Mouse (Mus musculus) adrenal gland, postnatal 14 days (tissue): ENCODE measurements around the gene Epx. TPM values are rescaled to one million over a fixed set of nuclear protein-coding genes. Genes with fewer than 3 reads are reported as not detected.

Experiments used
- DNase-seq: peaks from one replicate; pipeline ENCODE4 v3.0.0; 2021; ENCODE audit warnings: mixed read lengths
- long read RNA-seq, 2 experiments: library from polyadenylated mRNA; stranded (forward); transcript quantifications; one replicate each; pipeline ENCODE4 v2.0.0; 2021
- total RNA-seq: library from RNA; stranded (reverse); gene quantifications from 2 replicates; pipeline ENCODE4 v1.2.3, GENCODE M21; 2021

Epx gene
- 0.63 TPM in 1 of 2 replicates, not detected in the other for total RNA-seq
- long read RNA-seq, experiment 1, partial matches to known transcripts: 1 of 1 reads
- long read RNA-seq, experiment 1, other reads (novel, unspliced or antisense): 0 of 1 reads
- long read RNA-seq, experiment 2: 0 reads

DNA sequence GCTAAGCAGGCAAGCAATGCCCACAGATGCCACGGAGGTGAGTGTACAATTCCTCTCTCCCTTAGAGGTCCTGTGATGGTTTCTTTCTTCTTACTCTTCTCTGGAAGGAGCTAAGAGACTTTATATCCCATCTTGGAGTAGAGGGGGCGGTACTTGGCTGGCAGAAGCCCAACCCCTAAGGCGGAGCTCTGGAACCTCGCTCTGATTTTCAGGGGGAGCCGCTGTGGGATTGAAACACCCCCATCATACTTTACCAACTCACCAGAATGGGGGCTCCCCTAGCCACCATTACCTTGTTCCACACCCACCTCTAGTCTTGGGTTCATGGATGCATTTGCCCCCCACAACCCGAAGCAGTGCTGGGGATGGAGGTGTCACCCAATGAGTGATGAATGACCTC is at the start of gene Epx:
Epx (minus strand) TSS at position 101 of the 400 bp plus-strand sequence.
- no peak for DNase-seq

DNA sequence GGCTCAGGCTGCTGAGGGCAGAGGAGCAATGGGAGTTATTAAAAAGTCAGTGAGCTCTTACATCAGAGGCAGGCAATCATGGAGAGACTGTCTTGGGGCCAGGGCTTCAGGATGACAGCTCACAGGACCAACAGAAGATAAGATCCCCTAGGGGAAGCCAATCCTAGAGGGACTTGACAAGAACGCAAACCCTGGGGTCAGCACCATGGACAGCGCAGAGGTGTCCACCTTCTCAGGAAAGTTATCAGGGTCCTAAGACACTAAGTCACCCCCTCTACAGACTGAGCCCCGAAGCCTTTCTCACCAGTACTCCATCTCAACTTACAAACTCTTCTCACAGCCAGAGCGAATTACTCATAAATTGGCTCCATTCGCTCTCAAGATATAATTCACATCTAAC is 45.6 kb upstream of the Epx start, which contains the start of gene Olfr464:
Olfr464 (minus strand) TSS at position 2 of the 400 bp plus-strand sequence.
- DNase-seq: peak; percentile 43

DNA sequence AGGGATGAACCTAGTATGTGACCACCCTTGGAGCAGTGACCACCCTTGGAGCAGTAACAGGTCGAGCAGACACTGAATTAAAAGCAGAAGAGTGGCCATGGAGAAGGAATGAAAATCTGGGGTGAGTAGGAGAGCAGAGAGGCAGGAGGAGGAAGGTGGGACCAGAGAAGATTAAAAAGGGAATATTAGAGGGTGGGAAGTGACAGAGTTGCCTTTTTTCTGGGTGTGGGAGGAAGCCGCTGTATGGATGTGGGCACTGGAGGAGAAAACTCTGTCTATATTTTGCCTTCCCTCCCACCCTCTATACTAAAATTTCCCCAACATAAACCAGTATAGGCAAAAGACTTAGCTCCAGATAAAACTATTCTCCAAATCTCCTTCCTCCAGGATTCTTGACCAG is 45.0 kb upstream of the Epx start:
- DNase-seq: no peak

DNA sequence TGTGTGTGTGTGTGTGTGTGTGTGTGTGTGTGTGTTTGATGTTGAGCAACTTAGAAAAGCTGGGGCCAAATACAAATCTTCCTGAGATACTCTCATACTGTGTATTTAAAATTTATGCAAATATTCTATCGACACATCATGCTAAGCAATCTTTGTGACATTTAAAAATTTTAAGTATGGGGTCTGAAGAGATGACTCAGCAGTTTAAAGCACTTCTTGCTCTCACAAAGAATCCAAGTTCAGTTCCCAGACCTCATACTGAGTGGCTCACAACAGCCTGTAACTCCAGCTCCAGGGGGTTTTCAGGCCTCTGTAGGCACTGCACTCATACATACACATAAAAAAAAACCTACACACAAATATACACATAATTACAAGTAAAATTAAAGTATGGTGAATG is 40.7 kb upstream of the Epx start:
- no peak for DNase-seq

DNA sequence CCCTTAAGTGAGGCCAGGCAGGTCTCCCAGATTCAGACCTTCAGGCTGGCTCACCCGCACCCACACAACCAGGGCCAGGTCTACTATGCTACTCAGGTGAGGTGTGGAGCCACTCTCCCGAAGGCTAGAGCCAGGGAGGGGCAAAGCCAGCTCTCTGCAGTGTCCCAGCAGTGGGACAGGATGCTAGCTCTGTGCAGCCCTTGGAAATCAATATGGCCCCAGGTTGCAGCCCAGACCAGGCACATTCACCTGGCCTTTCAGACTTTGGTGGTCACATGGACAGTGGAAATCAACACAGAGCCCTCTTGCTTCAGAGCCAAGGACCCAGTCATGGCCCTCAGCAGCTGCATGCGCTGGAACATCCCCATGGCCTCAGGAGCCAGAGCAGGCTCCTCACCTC is 29.0 kb upstream of the Epx start:
- DNase-seq: no peak

DNA sequence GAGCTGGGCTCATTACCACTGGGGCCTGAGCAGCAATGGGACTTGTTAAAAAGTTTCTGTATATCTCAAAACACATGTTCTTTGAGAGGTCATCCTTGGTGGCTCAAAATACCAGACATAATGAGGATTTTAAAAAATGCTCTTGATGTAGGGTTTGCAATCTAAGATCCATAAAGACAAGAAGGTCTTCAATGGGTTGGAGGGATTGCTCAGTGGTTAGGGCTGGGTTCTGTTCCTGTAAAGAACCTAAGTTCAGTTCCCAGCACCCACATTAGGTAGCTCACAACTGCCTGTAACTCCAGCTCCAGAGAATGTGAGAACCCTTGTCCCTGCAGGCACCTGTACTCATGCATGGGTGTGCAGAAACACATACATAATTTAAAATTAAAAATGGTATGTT is 22.0 kb upstream of the Epx start, which contains the start of gene Olfr463:
Olfr463 (minus strand) TSS at position 101 of the 400 bp plus-strand sequence.
- no peak for DNase-seq

DNA sequence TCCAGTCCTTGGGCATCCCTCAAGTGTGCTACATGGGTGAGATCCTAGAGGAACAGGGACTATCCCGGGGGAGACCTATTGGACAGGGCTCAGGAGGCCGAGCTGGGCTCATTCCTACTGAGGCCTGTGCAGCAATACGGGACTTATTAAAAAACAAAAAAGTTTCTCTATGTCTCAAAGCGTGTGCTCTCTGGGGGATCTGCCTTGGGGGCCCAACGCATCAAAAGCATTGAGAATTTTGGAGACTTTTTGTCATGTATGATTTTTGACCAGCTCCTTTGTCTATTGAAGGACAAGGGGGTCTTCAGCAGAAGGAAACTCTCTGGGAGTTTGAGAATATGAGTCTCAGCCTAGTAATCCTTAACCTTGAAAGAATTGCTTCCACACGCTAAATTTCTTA is 16.8 kb upstream of the Epx start, which contains the start of gene Olfr462:
Olfr462 (minus strand) TSS at position 101 of the 400 bp plus-strand sequence.
- no peak for DNase-seq

DNA sequence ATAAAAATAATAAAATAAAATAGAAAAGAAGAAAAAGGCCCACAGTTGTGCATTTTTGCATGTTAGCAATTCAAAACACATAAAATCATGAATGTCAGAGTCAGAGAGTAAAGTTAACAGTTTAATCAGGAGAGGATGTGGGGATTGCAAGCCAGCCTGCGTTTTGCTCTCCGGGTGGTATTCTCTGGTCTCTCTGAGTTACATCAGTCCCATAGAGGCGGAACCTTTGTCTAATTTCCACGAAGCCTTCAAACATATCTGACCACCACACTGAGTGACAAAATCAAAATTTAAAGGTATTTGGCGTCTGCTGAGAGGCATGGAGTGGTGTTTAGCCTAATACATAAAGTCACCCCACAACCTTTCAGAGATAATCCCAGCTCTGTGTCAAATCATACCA is 9.5 kb upstream of the Epx start:
- no peak for DNase-seq

DNA sequence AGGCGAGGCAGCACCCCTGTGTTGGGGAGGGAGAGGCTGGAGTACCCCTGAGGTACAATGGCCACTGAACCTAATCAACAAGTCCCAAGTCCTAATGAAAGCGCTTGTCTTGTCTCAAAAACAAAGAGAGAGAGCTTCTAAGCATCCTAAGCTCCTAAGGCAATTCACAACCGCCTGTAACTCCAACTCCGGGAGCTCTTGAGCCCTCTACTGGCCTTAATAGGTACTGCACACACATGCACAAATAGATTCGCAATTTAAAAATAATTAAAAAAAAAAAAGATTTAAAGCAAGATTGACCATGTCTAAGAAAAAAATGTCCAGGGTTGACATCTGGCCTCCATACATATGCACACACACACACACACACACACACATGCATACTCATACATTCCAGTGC is 8.2 kb upstream of the Epx start:
- peak; percentile 26 for DNase-seq

DNA sequence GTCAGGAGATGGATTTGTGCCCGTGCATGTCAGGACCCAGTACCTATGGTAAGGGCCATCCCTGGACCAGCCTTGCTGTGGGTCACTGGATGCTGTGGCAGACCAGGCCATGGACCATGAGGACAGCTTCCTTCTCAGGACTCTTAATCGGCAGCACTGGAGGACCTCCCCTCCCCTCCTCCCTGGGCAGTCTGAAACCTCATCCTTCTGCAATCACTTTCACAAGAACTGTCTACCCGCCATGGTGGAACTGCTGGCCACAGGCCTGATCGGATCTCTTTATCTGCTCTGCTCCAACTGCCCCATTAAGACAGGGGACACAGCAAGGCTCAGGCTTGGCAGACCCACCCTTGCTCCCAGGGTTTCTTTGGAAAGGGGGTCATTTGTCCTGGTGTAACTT is 6.4 kb upstream of the Epx start:
- no peak for DNase-seq

DNA sequence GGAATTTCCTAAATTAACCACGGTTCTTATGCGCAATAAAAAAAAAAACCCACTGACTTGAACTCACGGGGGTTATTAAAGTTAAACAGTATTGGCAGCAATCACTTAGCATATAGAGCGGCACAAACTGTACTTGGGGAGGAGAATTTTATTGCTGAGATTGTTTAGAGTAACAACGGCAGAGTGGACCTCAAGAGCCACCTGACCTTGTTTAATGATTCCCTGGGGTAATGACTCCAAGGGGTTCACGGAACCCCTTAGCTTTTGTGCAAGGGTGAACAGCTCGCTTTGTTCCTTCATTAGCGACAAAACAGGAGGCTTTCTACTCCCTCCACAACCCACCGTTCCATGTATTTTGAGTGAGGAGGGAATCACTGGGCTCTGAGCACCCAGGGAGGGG is 4.5 kb upstream of the Epx start:
- no peak for DNase-seq

DNA sequence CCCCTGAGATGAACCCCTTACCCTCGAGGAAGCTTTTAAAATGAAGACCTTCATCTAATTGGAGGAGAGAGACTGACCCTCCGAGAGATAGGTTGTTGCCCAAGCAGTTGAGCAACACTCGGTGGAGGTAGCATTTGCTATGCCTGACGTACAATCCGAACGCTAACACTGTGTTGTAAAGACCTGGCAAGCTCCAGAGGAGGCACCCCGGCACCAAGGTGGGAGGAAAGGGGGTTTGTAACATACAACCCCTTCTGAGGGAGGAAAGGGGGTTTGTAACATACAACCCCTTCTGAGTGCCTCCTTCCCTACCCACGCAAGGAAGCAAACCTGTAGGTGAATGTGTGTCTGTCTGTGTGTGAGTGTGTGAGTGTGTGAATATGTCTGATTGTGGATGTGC is 3.6 kb downstream of the Epx start:
- no peak for DNase-seq

DNA sequence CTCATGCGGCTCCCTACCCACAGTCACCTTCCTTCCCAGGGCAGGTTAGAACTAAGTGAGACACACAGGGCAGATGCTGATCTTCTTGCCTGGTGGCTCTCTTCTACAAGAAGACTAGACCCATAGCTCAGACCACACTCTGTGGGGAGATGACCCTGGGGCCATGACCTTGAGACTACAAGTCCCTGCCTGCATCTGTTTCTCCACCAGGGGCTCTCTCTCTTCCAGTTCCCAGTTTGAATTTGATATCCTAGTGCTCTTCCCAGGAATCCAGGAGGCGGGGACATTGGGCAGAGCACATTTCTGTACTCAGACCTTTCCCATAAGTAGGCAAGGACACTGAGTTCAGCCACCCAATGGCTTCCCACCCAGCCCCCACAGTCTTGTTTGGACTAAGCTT is 5.2 kb downstream of the Epx start:
- no peak for DNase-seq

DNA sequence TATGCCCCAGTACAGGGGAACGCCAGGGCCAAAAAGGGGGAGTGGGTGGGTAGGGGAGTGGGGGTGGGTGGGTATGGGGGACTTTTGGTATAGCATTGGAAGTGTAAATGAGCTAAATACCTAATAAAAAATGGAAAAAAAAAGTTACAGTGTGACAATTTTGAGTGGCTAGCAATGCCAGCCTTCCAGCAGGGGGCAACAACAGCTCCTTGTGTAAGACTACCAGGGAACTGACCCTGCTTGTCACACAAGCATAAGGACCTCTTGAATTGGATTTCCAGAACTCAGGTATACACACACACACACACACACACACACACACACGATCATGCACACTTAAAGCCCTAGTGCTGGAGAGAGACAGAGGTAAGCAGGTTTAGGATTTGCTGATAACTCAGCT is 8.4 kb downstream of the Epx start:
- peak; percentile 43 for DNase-seq

DNA sequence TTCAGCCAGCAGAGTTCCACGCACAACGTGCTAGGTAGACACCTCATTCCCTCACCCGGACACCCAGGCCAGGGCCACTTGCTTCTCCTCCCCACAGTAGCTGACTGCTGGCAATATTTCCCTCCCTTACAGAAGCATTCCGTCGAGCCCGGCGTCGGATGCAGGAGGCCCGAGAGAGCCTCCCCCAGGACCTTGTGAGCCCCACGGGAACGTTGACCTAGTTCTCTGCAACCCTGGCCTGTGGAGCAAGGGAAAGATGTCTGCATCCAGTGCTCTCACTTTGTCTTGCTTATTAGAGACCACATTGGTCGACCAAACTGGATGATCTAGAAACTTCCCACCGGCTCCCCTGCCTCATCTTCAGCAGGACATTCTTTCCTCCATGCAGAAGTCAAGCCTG is 12.5 kb downstream of the Epx start:
- DNase-seq: peak; percentile 30

DNA sequence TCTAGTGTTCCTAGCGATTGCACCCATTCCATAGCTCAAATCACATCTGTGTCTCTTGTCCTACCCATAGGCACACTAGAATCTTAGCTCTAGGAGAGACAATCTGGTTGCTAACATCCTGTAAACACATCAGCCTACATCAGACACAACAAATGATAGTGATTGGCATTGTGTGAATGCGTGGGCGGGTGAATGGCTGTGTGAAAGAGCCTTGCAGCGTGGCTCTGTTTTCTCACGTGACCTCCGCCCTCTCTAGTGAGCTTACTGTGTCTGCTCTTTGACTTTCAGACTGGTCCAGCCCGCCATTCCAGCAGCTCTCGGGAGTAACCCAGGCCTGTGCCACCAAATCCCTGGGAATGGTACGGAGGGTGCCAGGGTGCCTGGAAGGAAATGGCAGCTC is 14.9 kb downstream of the Epx start:
- no peak for DNase-seq

DNA sequence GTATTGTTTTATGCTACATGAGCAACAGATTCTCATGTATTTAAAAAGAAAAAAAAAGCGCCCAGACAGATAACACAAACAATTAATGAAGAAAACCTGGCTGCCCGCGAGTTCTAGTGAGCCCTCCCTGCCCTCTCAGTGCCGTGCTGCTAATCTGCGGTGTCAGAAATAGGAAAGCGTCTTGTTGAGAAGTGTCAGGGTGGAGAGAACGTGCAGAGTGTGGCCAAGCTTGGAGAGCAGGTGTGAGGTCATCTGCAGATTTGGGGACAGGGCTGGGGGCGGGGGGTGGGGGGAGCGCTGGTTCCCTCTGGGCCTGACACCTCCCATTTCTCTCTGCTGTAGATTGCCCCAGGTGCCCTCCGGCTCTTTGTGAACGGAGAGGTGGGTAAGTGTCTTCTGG is 16.1 kb downstream of the Epx start:
- no peak for DNase-seq

DNA sequence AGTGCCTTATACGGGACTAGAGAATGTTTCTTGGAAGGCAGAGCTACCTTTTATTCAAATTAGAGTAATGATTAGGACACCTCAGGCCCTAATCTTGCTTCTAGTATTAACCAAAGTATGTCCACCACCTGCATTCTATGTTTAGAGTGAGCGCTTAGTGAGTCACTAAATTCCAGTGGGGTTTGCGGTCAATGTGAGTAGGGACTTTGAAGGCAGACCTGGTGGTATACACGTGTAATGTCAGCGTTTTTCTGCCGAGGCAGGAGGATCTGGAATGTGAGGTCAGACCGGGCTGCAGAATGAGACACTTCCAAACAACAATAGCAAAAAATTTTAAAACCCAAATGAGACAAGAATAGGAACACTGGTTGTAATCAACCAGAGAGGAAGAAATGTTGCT is 20.8 kb downstream of the Epx start:
- DNase-seq: no peak

DNA sequence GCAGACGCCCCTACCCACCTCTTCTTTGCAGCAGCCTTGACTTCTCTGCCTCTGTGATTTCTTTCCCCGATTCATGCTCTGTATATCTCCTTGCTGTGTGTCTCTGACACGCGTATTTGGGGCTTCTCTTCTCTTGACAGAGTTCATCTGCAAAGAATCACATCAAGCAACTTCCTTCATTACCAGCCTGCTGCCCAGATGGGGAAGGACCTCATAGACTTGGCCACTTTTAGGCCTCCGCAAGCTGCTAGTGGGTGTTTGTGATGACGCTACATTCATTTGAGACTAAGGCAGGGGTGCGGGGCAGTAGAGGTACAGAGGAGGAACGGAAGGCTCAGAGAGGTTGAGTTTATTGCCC is 21.8 kb downstream of the Epx start:
- peak; percentile 36 for DNase-seq

DNA sequence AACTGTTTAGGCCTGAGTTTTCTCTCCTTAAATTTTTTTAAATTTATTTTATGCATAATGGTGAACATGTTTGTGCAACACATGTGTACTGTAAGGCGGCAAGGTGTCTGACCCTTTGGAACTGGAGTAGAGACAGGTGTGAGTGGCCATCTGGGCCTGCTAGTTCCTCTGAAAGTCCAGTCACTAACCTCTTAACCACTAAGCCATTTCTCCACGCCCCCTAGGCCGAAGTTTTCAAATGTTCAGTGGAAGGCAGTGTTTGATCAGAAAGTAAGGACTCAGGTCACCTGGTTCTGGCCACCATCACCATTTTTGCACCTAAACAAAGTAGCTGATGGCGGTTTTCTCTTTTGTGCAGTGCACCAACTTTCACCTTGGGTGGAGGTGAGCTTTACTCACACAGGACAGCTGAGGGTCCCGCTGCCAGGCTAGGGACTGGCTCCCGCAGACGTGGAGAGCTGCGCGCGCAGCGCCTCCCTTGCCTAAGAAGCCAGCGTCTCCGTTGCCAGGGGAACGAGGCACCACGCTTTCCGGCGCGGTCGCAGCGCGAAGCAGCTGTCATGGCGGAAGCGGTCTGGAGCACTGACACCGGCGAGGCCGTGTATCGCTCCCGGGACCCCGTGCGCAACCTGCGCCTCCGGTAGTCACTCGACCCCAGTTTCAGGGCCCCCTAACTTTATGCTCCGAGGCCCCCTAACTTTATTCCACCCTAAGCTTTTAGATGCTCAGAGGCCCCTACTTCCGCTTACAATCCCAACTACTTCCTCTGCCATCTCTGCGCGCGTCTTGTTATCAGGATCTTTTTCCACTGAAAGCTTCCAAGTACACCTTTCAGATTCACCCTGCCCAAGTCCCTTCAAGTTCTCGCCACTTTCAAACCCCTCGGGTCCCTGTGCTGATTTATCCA is 22.4 kb downstream of the Epx start, which contains the start of gene Mks1:
Mks1 (plus strand) TSS at position 526 of the 907 bp plus-strand sequence.
- peak; percentile 95 for DNase-seq

DNA sequence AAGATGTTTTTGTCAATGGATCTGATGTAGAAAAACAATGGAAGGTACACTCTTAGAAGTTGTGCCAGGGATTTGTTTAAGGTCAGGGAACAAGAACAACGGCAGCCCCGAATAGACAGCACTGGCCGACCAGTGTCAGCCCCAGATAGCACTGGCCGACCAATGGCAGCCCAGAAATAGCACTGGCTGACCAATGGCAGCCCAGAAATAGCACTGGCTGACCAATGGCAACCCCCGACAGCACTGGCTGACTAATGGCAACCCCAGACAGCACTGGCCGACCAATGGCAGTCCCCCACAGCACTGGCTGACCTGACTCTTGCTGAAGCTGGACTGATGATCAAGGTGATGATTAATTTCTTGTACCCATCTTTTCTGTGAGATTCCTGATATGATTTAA is 27.5 kb downstream of the Epx start:
- peak; percentile 24 for DNase-seq

DNA sequence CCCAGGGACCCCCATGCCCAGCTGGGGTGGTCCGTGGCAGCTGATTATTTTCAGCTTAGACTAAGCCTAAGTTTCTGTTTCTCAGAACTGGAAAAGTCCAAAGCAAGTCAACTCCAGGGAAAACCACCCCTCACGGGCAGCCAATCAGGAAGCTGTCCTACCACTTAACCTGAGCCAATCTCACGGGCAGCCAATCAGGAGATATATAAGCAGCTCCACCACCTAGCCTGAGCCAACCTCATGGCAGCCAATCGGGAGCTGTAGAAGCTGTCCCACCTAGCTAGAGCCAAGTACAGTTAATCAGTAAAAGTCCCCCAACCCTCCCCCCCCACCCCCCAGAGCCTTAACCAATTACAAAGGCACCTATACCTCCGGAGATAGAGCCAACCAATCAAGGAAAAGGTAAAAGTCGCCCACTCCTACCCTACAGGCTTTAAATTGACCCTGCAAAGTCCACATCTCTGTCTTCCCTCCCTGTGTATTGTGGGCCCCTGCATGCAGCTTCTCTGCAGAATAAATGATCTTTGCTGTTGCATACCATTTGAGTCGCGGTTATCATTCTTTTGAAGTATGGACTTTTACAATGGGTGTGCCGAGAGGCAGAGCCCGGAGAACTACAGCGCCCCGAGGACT is 28.3 kb downstream of the Epx start:
- no peak for DNase-seq

DNA sequence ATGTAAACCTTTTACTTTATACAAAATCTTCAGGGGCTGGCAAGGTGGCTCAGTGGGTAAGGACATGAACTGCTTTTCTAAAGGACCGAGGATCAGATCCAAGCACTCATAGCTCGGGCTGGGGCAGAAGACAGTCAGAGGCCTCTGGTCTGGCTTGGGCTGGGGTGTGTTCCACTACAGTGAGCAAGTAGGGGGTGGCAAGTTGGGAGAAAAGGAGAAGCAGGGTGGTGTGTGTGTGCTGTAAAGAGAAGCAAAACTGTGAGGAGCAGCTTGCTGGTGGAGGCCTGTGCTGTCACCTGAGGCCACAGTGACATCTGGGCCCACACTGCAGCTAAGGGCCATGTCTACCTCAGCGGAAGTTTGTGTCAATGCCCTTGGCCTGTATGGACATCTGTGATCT is 33.9 kb downstream of the Epx start:
- DNase-seq: no peak
